Mouse (Mus musculus) lung, postnatal 0 days (tissue): Measurements from ENCODE around the gene Zfpm1.

Experiments used
- CTCF ChIP-seq: IDR thresholded peaks from 2 replicates; pipeline ENCODE4 v1.5.1; 2016; ENCODE audit warnings: antibody characterized with exemption, mild to moderate bottlenecking
- EP300 ChIP-seq: IDR thresholded peaks from 2 replicates; pipeline ENCODE4 v1.6.1; 2016; ENCODE audit warnings: antibody characterized with exemption, mild to moderate bottlenecking, control low read depth

- peak; percentile 59 for TF ChIP-seq CTCF
- TF ChIP-seq EP300, result no peak
Observed at GRCm38 (mm10) chr8:122284203-122284658, 2.3 kb downstream of the Zfpm1 start.
